ENCODE assay signal across 20 mouse cellular contexts in genomic region chr1:54133802-54134436, GRCm38 (mm10).
DNase-seq lines count a peak whose midpoint lies in the region; ATAC-seq and TF ChIP-seq lines count a peak whose summit lies in the region.
"Had no signal": no experiment of that assay in that cellular context is flagged by ENCODE, and none has a peak within 500 bp of the region (broad histone marks: within the 10 kb centered on the region; RNA-seq: fewer than 3 reads in every experiment).

No protein-coding gene starts in this region.

- TF ChIP-seq POLR2A in thymus, adult 2 months (IDR thresholded peaks at IDR 0.05; ENCODE audit: control insufficient read depth, extremely low read depth, insufficient read depth, low read length, poor library complexity): no peak

- no peak for TF ChIP-seq CTCF in thymus, adult 2 months (IDR thresholded peaks at IDR 0.05; ENCODE audit: borderline replicate concordance, control insufficient read depth, extremely low read depth, insufficient read depth, low read length, poor library complexity)

- H3K27me3 ChIP-seq in midbrain, embryonic 11.5 days (ENCODE audit: control insufficient read depth, insufficient read depth, low read length): no peaks in the 10 kb centered on the region
- no peaks in the 10 kb centered on the region for H3K27me3 ChIP-seq in midbrain, embryonic 10.5 days (ENCODE audit: low read depth, poor library complexity, severe bottlenecking)
- H3K27me3 ChIP-seq in hindbrain, embryonic 12.5 days: no peaks in the 10 kb centered on the region
- H3K27me3 ChIP-seq in hindbrain, embryonic 16.5 days (replicated peaks; ENCODE audit: control insufficient read depth, insufficient read depth, low read length): no peaks in the 10 kb centered on the region
- H3K27me3 ChIP-seq in neural tube, embryonic 13.5 days: no peaks in the 10 kb centered on the region
- H3K27me3 ChIP-seq in thymus, adult 2 months (ENCODE audit: control insufficient read depth, insufficient read depth, low read length): no peaks in the 10 kb centered on the region
- H3K27me3 ChIP-seq: forebrain, embryonic 15.5 days; liver, embryonic 12.5 days had no signal

- DNase-seq in midbrain, embryonic 11.5 days (ENCODE audit: low spot score, missing footprints): no peak
- DNase-seq in midbrain, embryonic 10.5 days (ENCODE audit: low spot score): no peak
- no peak for DNase-seq in cerebellum, postnatal 25 days
- DNase-seq in thymus, adult 2 months: no peak
- DNase-seq: adrenal gland, postnatal 25 days; cerebellum, postnatal 10 days; gastrocnemius, adult 2 months; kidney, adult 9 months; kidney, postnatal 4 days; lung, embryonic 14.5 days; lung, postnatal 4 days; thymus, postnatal 25 days had no signal

- WGBS in midbrain, embryonic 11.5 days: 68% methylated on average over 4 of the region's 4 CpGs
- 81% methylated on average over 4 of the region's 4 CpGs for WGBS in midbrain, embryonic 10.5 days
- 51% methylated on average over 4 of the region's 4 CpGs for WGBS in hindbrain, embryonic 12.5 days
- WGBS in hindbrain, embryonic 16.5 days: 51% methylated on average over 4 of the region's 4 CpGs
- WGBS in neural tube, embryonic 13.5 days: 53% methylated on average over 4 of the region's 4 CpGs
- 84% methylated on average over 4 of the region's 4 CpGs for WGBS in thymus, adult 2 months

- H3K27ac ChIP-seq in midbrain, embryonic 11.5 days (ENCODE audit: low read depth, low read length): no peak overlapping the region
- no peak overlapping the region for H3K27ac ChIP-seq in midbrain, embryonic 10.5 days (replicated peaks)
- no peak overlapping the region for H3K27ac ChIP-seq in hindbrain, embryonic 12.5 days
- H3K27ac ChIP-seq in hindbrain, embryonic 16.5 days (ENCODE audit: low read depth, low read length): no peak overlapping the region
- peak overlapping the region; percentile 23; the same call in 1 of the 2 replicates for H3K27ac ChIP-seq in neural tube, embryonic 13.5 days (replicated peaks)
- H3K27ac ChIP-seq in thymus, adult 2 months (ENCODE audit: control insufficient read depth, insufficient read depth, low read length): no peak overlapping the region
- H3K27ac ChIP-seq: embryonic facial prominence, embryonic 10.5 days; forebrain, embryonic 15.5 days; gastrocnemius, adult 2 months; limb, embryonic 10.5 days; liver, embryonic 12.5 days; stomach, postnatal 0 days had no signal

- no peak overlapping the region for H3K9ac ChIP-seq in midbrain, embryonic 11.5 days (ENCODE audit: low read length)
- H3K9ac ChIP-seq in hindbrain, embryonic 12.5 days: no peak overlapping the region
- H3K9ac ChIP-seq in hindbrain, embryonic 16.5 days (ENCODE audit: low read depth, low read length): no peak overlapping the region
- H3K9ac ChIP-seq in neural tube, embryonic 13.5 days: no peak overlapping the region
- H3K9ac ChIP-seq: forebrain, embryonic 15.5 days; liver, embryonic 12.5 days; lung, embryonic 14.5 days had no signal

- no peak overlapping the region for H3K4me3 ChIP-seq in midbrain, embryonic 11.5 days (ENCODE audit: low read depth, low read length)
- H3K4me3 ChIP-seq in midbrain, embryonic 10.5 days: no peak overlapping the region
- H3K4me3 ChIP-seq in hindbrain, embryonic 12.5 days: no peak overlapping the region
- no peak overlapping the region for H3K4me3 ChIP-seq in hindbrain, embryonic 16.5 days (ENCODE audit: low read length)
- no peak overlapping the region for H3K4me3 ChIP-seq in neural tube, embryonic 13.5 days
- H3K4me3 ChIP-seq in thymus, adult 2 months (ENCODE audit: control insufficient read depth, insufficient read depth, low read length): no peak overlapping the region
- H3K4me3 ChIP-seq: embryonic facial prominence, embryonic 10.5 days; forebrain, embryonic 15.5 days; gastrocnemius, adult 2 months; limb, embryonic 10.5 days; liver, embryonic 12.5 days had no signal

- H3K36me3 ChIP-seq in midbrain, embryonic 11.5 days (ENCODE audit: control insufficient read depth, insufficient read depth, low read length): no peaks in the 10 kb centered on the region
- H3K36me3 ChIP-seq in midbrain, embryonic 10.5 days: no peaks in the 10 kb centered on the region
- no peaks in the 10 kb centered on the region for H3K36me3 ChIP-seq in hindbrain, embryonic 12.5 days
- no peaks in the 10 kb centered on the region for H3K36me3 ChIP-seq in hindbrain, embryonic 16.5 days (ENCODE audit: control insufficient read depth, insufficient read depth, low read length)
- no peaks in the 10 kb centered on the region for H3K36me3 ChIP-seq in neural tube, embryonic 13.5 days
- H3K36me3 ChIP-seq in thymus, adult 2 months (ENCODE audit: control insufficient read depth, insufficient read depth, low read length): no peaks in the 10 kb centered on the region
- H3K36me3 ChIP-seq: embryonic facial prominence, embryonic 10.5 days; forebrain, embryonic 15.5 days; limb, embryonic 10.5 days; liver, embryonic 12.5 days had no signal

- H3K4me2 ChIP-seq in midbrain, embryonic 11.5 days: no peak overlapping the region
- no peak overlapping the region for H3K4me2 ChIP-seq in hindbrain, embryonic 12.5 days (replicated peaks)
- H3K4me2 ChIP-seq in hindbrain, embryonic 16.5 days (ENCODE audit: low read length): no peak overlapping the region
- H3K4me2 ChIP-seq in neural tube, embryonic 13.5 days: no peak overlapping the region
- H3K4me2 ChIP-seq: forebrain, embryonic 15.5 days; liver, embryonic 12.5 days; lung, embryonic 14.5 days had no signal

- H3K4me1 ChIP-seq in midbrain, embryonic 11.5 days (ENCODE audit: control insufficient read depth, insufficient read depth, low read length): no peaks in the 10 kb centered on the region
- peaks cover 2% of the 10 kb centered on the region; the same call in 1 of the 2 replicates for H3K4me1 ChIP-seq in midbrain, embryonic 10.5 days
- H3K4me1 ChIP-seq in hindbrain, embryonic 12.5 days: peaks cover 8% of the 10 kb centered on the region; the same call in 1 of the 2 replicates
- no peaks in the 10 kb centered on the region for H3K4me1 ChIP-seq in hindbrain, embryonic 16.5 days (ENCODE audit: control insufficient read depth, insufficient read depth, low read depth, low read length)
- H3K4me1 ChIP-seq in neural tube, embryonic 13.5 days (replicated peaks): peaks cover 12% of the 10 kb centered on the region
- H3K4me1 ChIP-seq in thymus, adult 2 months (replicated peaks; ENCODE audit: control insufficient read depth, insufficient read depth, low read length): no peaks in the 10 kb centered on the region
- H3K4me1 ChIP-seq: forebrain, embryonic 15.5 days; liver, embryonic 12.5 days had no signal

- ATAC-seq in midbrain, embryonic 11.5 days (ENCODE audit: low FRiP score): peak; percentile 30; the same call in 1 of the 2 replicates
- 0 out of 2 replicates have a peak, but pooled peaks have one; percentile 47 for ATAC-seq in hindbrain, embryonic 12.5 days (ENCODE audit: low FRiP score)
- ATAC-seq in hindbrain, embryonic 16.5 days: peak; percentile 61
- peak; percentile 37; the same call in 1 of the 2 replicates for ATAC-seq in neural tube, embryonic 13.5 days (ENCODE audit: low read depth)
- ATAC-seq: forebrain, embryonic 15.5 days; liver, embryonic 12.5 days had no signal

- H3K9me3 ChIP-seq in midbrain, embryonic 11.5 days (ENCODE audit: control insufficient read depth, low read length): no peaks in the 10 kb centered on the region
- H3K9me3 ChIP-seq in midbrain, embryonic 10.5 days (replicated peaks): no peaks in the 10 kb centered on the region
- H3K9me3 ChIP-seq in hindbrain, embryonic 12.5 days (replicated peaks): no peaks in the 10 kb centered on the region
- no peaks in the 10 kb centered on the region for H3K9me3 ChIP-seq in hindbrain, embryonic 16.5 days (ENCODE audit: control insufficient read depth, low read length)
- no peaks in the 10 kb centered on the region for H3K9me3 ChIP-seq in neural tube, embryonic 13.5 days
- H3K9me3 ChIP-seq: embryonic facial prominence, embryonic 10.5 days; forebrain, embryonic 15.5 days; limb, embryonic 10.5 days; liver, embryonic 12.5 days had no signal
